Mouse (Mus musculus) embryonic facial prominence, embryonic 14.5 days (tissue): ENCODE results near the gene Tex37. TPM values are rescaled to one million over a fixed set of nuclear protein-coding genes. Genes with fewer than 3 reads are reported as not detected.
A peak's percentile ranks its signal among the peaks of the same experiment; 100 is the strongest.

ENCODE experiments used
- ATAC-seq: fragments of 200-750 bp; cut with Nextera tagmentation; 2 replicates; pipeline ENCODE4 v1.8.0; 2017; ENCODE audit warnings: low read depth, moderate number of reproducible peaks, moderate TSS enrichment
- DNase-seq: peaks from one replicate; pipeline ENCODE4 v3.0.0-alpha.2; 2015; ENCODE audit warnings: low spot score
- H3K27ac ChIP-seq: fragments of 300-500 bp; sonication (generic); replicated peaks from 2 replicates; pipeline ENCODE4 v1.5.1; 2014; ENCODE audit warnings: low read depth, mild to moderate bottlenecking, low read length, moderate library complexity
- H3K27me3 ChIP-seq: fragments of 300-500 bp; sonication (generic); replicated peaks from 2 replicates; pipeline ENCODE4 v1.6.1; 2014; ENCODE audit warnings: low read length; ENCODE audit not compliant: control insufficient read depth, insufficient read depth
- H3K36me3 ChIP-seq: fragments of 300-500 bp; sonication (generic); 2 replicates; pipeline ENCODE4 v1.6.1; 2014; ENCODE audit warnings: low read length, mixed read lengths; ENCODE audit not compliant: control insufficient read depth, insufficient read depth
- H3K4me1 ChIP-seq: fragments of 300-500 bp; sonication (generic); 2 replicates; pipeline ENCODE4 v1.6.1; 2014; ENCODE audit warnings: antibody characterized with exemption, low read length; ENCODE audit not compliant: control insufficient read depth, insufficient read depth
- H3K4me2 ChIP-seq: fragments of 300-500 bp; sonication (generic); 2 replicates; pipeline ENCODE4 v1.6.1; 2014; ENCODE audit warnings: low read depth, mild to moderate bottlenecking, low read length, moderate library complexity, mixed read lengths
- H3K4me3 ChIP-seq: fragments of 300-500 bp; sonication (generic); 2 replicates; pipeline ENCODE4 v1.5.1; 2014; ENCODE audit warnings: low read depth, mild to moderate bottlenecking, low read length
- H3K9ac ChIP-seq: fragments of 300-500 bp; sonication (generic); 2 replicates; pipeline ENCODE4 v1.6.1; 2014; ENCODE audit warnings: low read depth, mild to moderate bottlenecking, low read length, moderate library complexity, mixed read lengths
- H3K9me3 ChIP-seq: fragments of 300-500 bp; sonication (generic); 2 replicates; pipeline ENCODE4 v1.6.1; 2016; ENCODE audit warnings: low read length; ENCODE audit not compliant: control insufficient read depth
- WGBS: fragments of 180-500 bp; shearing (Covaris S2); extraction: QIAGEN DNeasy Blood & Tissue Kit; methylation state at CpG from one replicate; pipeline ENCODE4 v1.1.7; 2014; 5-methylcytosine and 5-hydroxymethylcytosine counted together
- polyA plus RNA-seq: library from polyadenylated mRNA; unstranded; fragments of >200 nt; fragmentation: Nextera tagmentation; extraction: Ambion mirVana; gene quantifications from 2 replicates; pipeline ENCODE4 v1.2.1, GENCODE M21; 2014

Tex37 gene
- polyA plus RNA-seq, 1 experiment from 2014 or later: not detected

DNA sequence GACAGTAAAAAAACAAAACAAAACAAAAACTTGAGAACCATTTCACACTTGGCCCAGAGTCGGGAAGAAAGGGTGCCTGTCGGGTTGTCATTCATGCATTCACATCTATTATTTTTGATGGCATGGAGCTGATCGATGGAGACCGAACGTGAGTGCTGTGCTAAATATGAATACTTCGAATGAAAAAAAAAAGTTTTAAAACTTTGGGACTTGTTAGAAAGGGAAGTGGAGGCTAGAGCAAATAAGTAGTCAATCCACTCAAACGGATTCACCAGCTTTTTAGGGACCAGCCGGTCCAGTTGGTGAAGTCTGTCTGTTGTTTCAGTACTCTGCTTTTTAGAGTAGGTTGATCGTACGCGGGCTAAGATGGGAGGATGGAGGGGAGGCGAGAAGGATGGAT, 37.1 kb upstream of the Tex37 start:
- Histone ChIP-seq H3K9ac (peak overlapping the region; percentile 46; the same call in 1 of the 2 replicates), H3K27me3 (peaks cover 81% of the 10 kb centered on the region), H3K27ac (no peak overlapping the region), H3K9me3 (no peaks in the 10 kb centered on the region), H3K36me3 (no peaks in the 10 kb centered on the region), H3K4me1 (no peaks in the 10 kb centered on the region), H3K4me2 (peak overlapping the region; percentile 85), H3K4me3 (peak overlapping the region; percentile 48)
- ATAC-seq (no peak), DNase-seq (no peak)
- WGBS: 2% methylated on average over 12 of the region's 12 CpGs

DNA sequence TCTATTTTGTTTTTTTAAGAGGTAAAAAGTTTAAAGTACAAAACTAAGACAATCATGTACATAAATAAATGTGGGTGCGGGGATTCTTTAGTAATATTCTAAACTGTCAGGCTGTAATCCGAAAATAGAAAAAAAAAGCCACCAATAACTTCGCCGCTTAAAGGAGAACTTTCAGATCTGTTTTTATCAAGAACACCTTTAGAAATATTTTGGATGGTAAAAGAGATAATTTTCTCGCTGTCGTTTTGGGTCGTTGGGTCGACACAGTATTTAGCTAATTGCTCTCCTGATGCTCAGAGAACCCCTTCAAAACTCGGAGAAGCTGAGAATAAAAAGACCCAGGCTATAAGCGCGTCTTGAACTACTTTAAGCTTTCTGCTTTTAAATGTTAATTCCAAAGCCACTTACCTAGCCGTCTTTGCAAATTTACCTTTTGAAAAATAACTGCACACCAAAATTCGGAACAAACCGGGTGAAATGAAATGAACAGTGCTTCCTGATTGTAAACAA, 36.6 kb upstream of the Tex37 start:
- 4% methylated on average over 14 of the region's 14 CpGs for WGBS
- H3K9ac ChIP-seq: no peak overlapping the region
- no peak for ATAC-seq
- 0 out of 2 replicates have a peak overlapping the region, but pooled peaks have one; percentile 48 for H3K4me3 ChIP-seq
- DNase-seq: no peak
- H3K4me2 ChIP-seq: no peak overlapping the region; the same call in 1 of the 2 replicates
- H3K4me1 ChIP-seq: no peaks in the 10 kb centered on the region
- H3K9me3 ChIP-seq: no peaks in the 10 kb centered on the region
- no peaks in the 10 kb centered on the region for H3K36me3 ChIP-seq
- H3K27me3 ChIP-seq: peaks cover 76% of the 10 kb centered on the region
- no peak overlapping the region for H3K27ac ChIP-seq

DNA sequence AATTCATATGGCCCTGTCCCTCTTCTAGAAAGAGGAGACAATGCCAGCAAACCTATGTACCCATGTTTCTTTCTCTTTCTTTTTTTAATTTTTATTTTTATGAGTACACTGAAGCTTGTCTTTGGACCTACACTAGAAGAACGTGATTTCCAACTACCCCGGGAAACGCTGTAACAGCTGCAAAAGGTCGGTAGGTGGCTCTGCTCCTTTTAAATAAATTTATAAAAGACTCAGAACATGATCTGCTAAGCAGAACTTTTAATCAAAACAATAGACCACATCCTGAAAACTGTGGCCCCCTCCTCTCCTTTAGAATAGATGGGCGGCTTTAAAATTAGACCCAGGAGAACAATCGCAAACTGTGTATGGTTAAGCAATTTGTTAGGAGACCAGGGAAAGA, 35.3 kb upstream of the Tex37 start:
- peaks cover 63% of the 10 kb centered on the region for H3K27me3 ChIP-seq
- H3K9ac ChIP-seq: no peak overlapping the region
- no peak overlapping the region for H3K4me3 ChIP-seq
- no peaks in the 10 kb centered on the region for H3K9me3 ChIP-seq
- no peak overlapping the region for H3K4me2 ChIP-seq
- peak; percentile 75 for DNase-seq
- H3K4me1 ChIP-seq: no peaks in the 10 kb centered on the region
- H3K27ac ChIP-seq: no peak overlapping the region
- no peak for ATAC-seq
- 4% methylated on average over 6 of the region's 6 CpGs for WGBS
- no peaks in the 10 kb centered on the region for H3K36me3 ChIP-seq

DNA sequence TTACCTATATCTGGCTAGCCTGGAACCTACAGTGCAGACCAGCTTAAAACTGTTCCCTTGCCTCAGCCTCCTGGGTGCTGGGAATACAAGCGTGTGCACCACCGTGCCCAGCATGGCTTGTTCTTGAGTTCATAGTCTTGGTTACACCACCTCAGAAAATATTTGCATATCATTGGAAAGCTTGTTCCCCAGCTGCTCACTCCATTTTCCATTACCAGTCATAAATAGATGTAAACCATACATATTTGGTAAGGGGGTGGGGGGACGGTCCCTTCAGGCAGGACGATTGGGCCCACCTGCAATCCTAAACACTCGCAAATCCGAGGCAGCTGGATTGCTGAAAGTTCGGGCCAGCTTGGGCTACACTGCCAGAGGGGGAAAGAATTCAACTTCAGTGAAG, 34.5 kb upstream of the Tex37 start:
- Histone ChIP-seq H3K9ac (no peak overlapping the region), H3K4me2 (no peak overlapping the region), H3K4me3 (no peak overlapping the region), H3K27ac (no peak overlapping the region), H3K27me3 (peaks cover 56% of the 10 kb centered on the region), H3K4me1 (no peaks in the 10 kb centered on the region), H3K36me3 (no peaks in the 10 kb centered on the region), H3K9me3 (no peaks in the 10 kb centered on the region)
- DNase-seq (no peak), ATAC-seq (no peak)
- WGBS: 66% methylated on average over 7 of the region's 7 CpGs

DNA sequence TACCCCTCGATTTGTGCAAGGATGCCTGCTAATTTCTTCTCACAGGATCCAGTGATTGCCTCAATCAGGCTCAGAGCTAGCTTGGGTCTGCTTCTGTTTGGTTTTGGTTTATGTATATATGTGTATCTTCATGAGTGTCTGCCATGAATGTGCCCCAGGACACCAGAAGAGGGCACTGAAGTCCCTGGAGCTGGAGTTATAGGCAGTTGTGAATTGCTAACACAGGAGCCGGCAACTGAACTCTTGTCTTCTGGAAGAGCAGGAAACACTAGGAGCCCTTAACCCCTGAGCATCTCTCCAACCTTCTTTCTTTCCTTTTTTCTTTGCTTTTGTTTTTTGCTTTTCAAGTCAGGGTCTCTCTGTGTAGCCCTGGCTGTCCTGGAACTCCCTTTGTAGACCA, 13.1 kb upstream of the Tex37 start:
- no peaks in the 10 kb centered on the region for H3K9me3 ChIP-seq
- H3K27ac ChIP-seq: no peak overlapping the region
- no peak overlapping the region for H3K4me2 ChIP-seq
- H3K4me3 ChIP-seq: no peak overlapping the region
- no peaks in the 10 kb centered on the region for H3K36me3 ChIP-seq
- no peak overlapping the region for H3K9ac ChIP-seq
- no peaks in the 10 kb centered on the region for H3K4me1 ChIP-seq
- no peaks in the 10 kb centered on the region for H3K27me3 ChIP-seq
- ATAC-seq (no peak), DNase-seq (no peak)
- WGBS: 92% methylated on average over 2 of the region's 2 CpGs

DNA sequence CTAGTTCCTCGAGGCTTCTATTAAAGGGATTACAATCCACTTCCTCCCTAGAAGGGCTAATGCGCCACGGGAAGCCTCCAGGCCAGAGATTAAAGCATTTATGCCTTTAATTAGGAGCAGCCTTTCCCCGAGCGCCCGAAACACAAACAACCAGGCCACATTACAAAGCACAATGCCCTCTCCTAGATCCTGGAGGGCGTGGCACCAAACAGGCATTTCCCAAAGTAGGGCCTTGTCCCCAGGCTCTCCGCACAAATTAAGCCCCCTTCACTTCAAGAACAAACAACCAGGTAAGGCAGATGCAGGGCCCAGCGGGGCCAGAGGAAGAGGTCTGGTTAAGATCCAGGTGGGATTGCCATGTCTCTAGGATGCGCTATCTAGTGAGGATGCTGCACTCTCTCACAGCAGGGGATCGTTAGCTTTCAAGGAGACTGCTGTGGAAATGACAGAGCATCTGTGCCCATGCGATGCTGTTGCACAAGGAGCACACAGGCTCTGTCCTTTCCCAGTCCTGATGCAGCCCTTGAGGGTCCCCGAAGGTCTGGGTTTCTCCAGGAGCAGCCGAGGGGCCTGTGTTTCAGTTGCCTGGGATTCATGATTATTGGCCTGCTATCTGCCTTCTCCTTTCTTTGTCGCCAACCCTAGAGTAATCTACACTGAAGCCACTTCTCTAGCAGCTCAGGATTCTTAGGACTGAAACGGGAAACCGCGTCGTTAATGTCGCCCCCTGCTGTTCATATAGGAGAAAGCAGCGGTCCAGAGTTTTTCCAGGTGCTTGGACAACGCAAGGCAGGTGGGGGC, 2.7 kb upstream of the Tex37 start:
- H3K27ac ChIP-seq: no peak overlapping the region
- H3K9ac ChIP-seq: peak overlapping the region; percentile 48; the same call in 1 of the 2 replicates
- 2% methylated on average over 22 of the region's 22 CpGs for WGBS

DNA sequence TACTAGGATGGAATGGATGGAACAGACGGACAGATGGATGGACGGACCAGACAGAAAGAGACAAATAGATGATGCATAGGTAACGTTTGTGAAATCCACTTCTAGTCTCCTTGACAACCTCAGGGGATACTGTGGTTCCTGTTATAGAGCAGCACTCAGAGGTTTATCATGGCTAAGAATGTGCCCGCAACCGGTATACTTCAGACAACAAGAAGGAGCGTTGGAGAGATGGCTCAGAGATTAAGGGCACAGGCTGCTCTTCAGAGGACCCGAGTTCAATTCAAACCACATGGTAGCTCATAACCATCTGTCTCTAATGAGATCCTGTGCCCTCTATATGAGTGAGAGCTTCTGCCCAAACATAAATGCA, 6.3 kb downstream of the Tex37 start:
- Histone ChIP-seq H3K27ac (no peak overlapping the region), H3K4me2 (peak overlapping the region; percentile 42; the same call in 1 of the 2 replicates), H3K4me1 (no peaks in the 10 kb centered on the region), H3K27me3 (no peaks in the 10 kb centered on the region), H3K4me3 (no peak overlapping the region), H3K9ac (no peak overlapping the region), H3K36me3 (no peaks in the 10 kb centered on the region), H3K9me3 (no peaks in the 10 kb centered on the region)
- ATAC-seq (no peak), DNase-seq (no peak)
- WGBS: 57% methylated on average over 7 of the region's 7 CpGs

More for the DNA sequence above, 2.7 kb upstream of the Tex37 start:
- Histone ChIP-seq H3K36me3 (no peaks in the 10 kb centered on the region), H3K4me1 (peaks cover 9% of the 10 kb centered on the region; the same call in 1 of the 2 replicates), H3K27me3 (no peaks in the 10 kb centered on the region), H3K9me3 (no peaks in the 10 kb centered on the region), H3K4me2 (peak overlapping the region; percentile 53), H3K4me3 (peak overlapping the region; percentile 26)
- DNase-seq: peak; percentile 40
- peak; percentile 75 for ATAC-seq

DNA sequence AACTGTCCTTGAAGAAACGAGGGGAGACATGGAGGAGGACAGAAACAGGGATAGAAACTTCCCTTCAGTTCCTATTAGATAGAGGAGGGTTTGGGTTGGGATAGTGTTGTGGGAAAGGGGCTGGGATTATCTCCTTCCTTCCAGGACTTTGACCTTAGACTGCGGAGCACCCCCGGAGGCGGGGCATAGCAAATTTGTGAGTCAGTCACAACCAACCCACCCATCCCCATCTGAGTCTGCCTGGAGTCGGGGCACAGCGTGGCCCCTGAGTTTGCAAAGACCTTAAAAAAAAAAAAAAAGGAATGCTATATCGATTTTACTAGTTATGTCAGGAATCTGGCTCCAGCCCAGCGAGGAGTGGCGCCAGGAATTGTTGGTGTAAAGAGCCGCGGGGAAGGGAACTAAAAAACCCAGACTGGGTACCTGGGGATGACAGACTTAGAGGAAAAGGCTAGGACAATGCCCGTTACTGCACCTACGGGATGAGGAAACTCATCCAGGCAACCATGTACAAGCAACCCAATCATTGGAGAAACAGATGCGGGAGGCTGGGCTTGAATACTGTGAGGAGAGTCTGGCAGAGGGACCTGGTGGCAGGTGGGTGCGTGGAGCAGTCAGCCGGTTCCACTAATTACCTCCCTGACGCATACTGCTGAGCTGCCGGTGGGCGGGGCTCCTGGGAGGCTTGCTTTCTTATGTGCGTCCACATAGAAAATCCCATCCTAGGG, 6.9 kb downstream of the Tex37 start:
- peak overlapping the region; percentile 11; the same call in 1 of the 2 replicates for H3K4me3 ChIP-seq
- DNase-seq: peak; percentile 33

More for the DNA sequence above, 6.9 kb downstream of the Tex37 start:
- no peak overlapping the region for H3K27ac ChIP-seq
- no peaks in the 10 kb centered on the region for H3K36me3 ChIP-seq
- peak overlapping the region; percentile 42 for H3K4me2 ChIP-seq
- ATAC-seq: peak; percentile 69; the same call in 1 of the 2 replicates
- no peak overlapping the region for H3K9ac ChIP-seq
- H3K9me3 ChIP-seq: no peaks in the 10 kb centered on the region
- no peaks in the 10 kb centered on the region for H3K4me1 ChIP-seq
- 9% methylated on average over 20 of the region's 20 CpGs for WGBS
- H3K27me3 ChIP-seq: no peaks in the 10 kb centered on the region
